Mouse (Mus musculus): Measurements from ENCODE around the gene Abhd16a. TPM values are rescaled to one million over a fixed set of nuclear protein-coding genes. Genes with fewer than 3 reads are reported as not detected.

The Abhd16a gene
- polyA plus RNA-seq, 1 experiment from 2014 or later, result 52.1 TPM

GRCm38 (mm10) chr17:35068213-35068914 is 20.7 kb upstream of the Abhd16a start:
- Histone ChIP-seq H3K27me3 (ENCODE audit: control insufficient read depth, insufficient read depth, low read depth, low read length) (peaks cover 55% of the 10 kb centered on the region), H3K27ac (ENCODE audit: low read length) (no peak overlapping the region), H3K9ac (ENCODE audit: low read depth, low read length) (no peak overlapping the region), H3K36me3 (ENCODE audit: control insufficient read depth, insufficient read depth) (no peaks in the 10 kb centered on the region), H3K9me3 (replicated peaks; ENCODE audit: control insufficient read depth, low read length) (no peaks in the 10 kb centered on the region), H3K4me2 (ENCODE audit: low read depth, low read length) (no peak overlapping the region), H3K4me1 (ENCODE audit: control insufficient read depth, low read depth, low read length) (peaks cover 19% of the 10 kb centered on the region), H3K4me3 (ENCODE audit: low read depth, low read length) (no peak overlapping the region)
- ATAC-seq (ENCODE audit: low read depth), result no peak
- 66% methylated on average over 17 of the region's 17 CpGs for WGBS (ENCODE audit: insufficient replicate concordance)

- no peak overlapping the region for H3K27ac ChIP-seq (ENCODE audit: low read length)
- peaks cover 6% of the 10 kb centered on the region for H3K4me1 ChIP-seq (ENCODE audit: control insufficient read depth, low read depth, low read length)
- no peaks in the 10 kb centered on the region for H3K36me3 ChIP-seq (ENCODE audit: control insufficient read depth, insufficient read depth)
- H3K4me2 ChIP-seq (ENCODE audit: low read depth, low read length), result no peak overlapping the region
- H3K4me3 ChIP-seq (ENCODE audit: low read depth, low read length), result no peak overlapping the region
- no peaks in the 10 kb centered on the region for H3K9me3 ChIP-seq (replicated peaks; ENCODE audit: control insufficient read depth, low read length)
- WGBS (ENCODE audit: insufficient replicate concordance), result 41% methylated on average over 6 of the region's 6 CpGs
- H3K9ac ChIP-seq (ENCODE audit: low read depth, low read length), result no peak overlapping the region
- peaks cover 31% of the 10 kb centered on the region for H3K27me3 ChIP-seq (ENCODE audit: control insufficient read depth, insufficient read depth, low read depth, low read length)
- no peak for ATAC-seq (ENCODE audit: low read depth)
Observed at GRCm38 (mm10) chr17:35070556-35071229, 18.4 kb upstream of the Abhd16a start.

GRCm38 (mm10) chr17:35071454-35071853 is 17.6 kb upstream of the Abhd16a start:
- peaks cover 24% of the 10 kb centered on the region for H3K27me3 ChIP-seq (ENCODE audit: control insufficient read depth, insufficient read depth, low read depth, low read length)
- no peak for ATAC-seq (ENCODE audit: low read depth)
- 70% methylated on average over 9 of the region's 9 CpGs for WGBS (ENCODE audit: insufficient replicate concordance)

GRCm38 (mm10) chr17:35074097-35074496 is 15.0 kb upstream of the Abhd16a start:
- ATAC-seq (ENCODE audit: low read depth), result no peak

More at GRCm38 (mm10) chr17:35071454-35071853, 17.6 kb upstream of the Abhd16a start:
- no peaks in the 10 kb centered on the region for H3K9me3 ChIP-seq (replicated peaks; ENCODE audit: control insufficient read depth, low read length)
- no peaks in the 10 kb centered on the region; the same call in 1 of the 2 replicates for H3K4me1 ChIP-seq (ENCODE audit: control insufficient read depth, low read depth, low read length)
- H3K36me3 ChIP-seq (ENCODE audit: control insufficient read depth, insufficient read depth), result no peaks in the 10 kb centered on the region
- H3K4me2 ChIP-seq (ENCODE audit: low read depth, low read length), result no peak overlapping the region
- H3K9ac ChIP-seq (ENCODE audit: low read depth, low read length), result no peak overlapping the region
- H3K27ac ChIP-seq (ENCODE audit: low read length), result no peak overlapping the region
- H3K4me3 ChIP-seq (ENCODE audit: low read depth, low read length), result no peak overlapping the region

GRCm38 (mm10) chr17:35076507-35077176 is 12.4 kb upstream of the Abhd16a start, which contains the start of gene Ly6g6e:
Gene Ly6g6e, plus strand, starts transcription at chr17:35076902.
- Histone ChIP-seq H3K4me2 (ENCODE audit: low read depth, low read length) (peak within 1 kb of the TSS; percentile 33), H3K9ac (ENCODE audit: low read depth, low read length) (no peak within 1 kb of the TSS), H3K27ac (ENCODE audit: low read length) (no peak within 1 kb of the TSS), H3K36me3 (ENCODE audit: control insufficient read depth, insufficient read depth) (no peaks in the 10 kb centered on the region), H3K4me1 (ENCODE audit: control insufficient read depth, low read depth, low read length) (peaks cover 23% of the 10 kb centered on the region), H3K9me3 (replicated peaks; ENCODE audit: control insufficient read depth, low read length) (no peaks in the 10 kb centered on the region), H3K4me3 (ENCODE audit: low read depth, low read length) (no peak within 1 kb of the TSS), H3K27me3 (ENCODE audit: control insufficient read depth, insufficient read depth, low read depth, low read length) (peaks cover 6% of the 10 kb centered on the region)
- ATAC-seq (ENCODE audit: low read depth), result no peak
- 40% methylated on average over 10 of the region's 10 CpGs for WGBS (ENCODE audit: insufficient replicate concordance)

More at GRCm38 (mm10) chr17:35074097-35074496, 15.0 kb upstream of the Abhd16a start:
- Histone ChIP-seq H3K4me2 (ENCODE audit: low read depth, low read length) (no peak overlapping the region), H3K4me3 (ENCODE audit: low read depth, low read length) (no peak overlapping the region), H3K27ac (ENCODE audit: low read length) (no peak overlapping the region), H3K9ac (ENCODE audit: low read depth, low read length) (no peak overlapping the region), H3K27me3 (ENCODE audit: control insufficient read depth, insufficient read depth, low read depth, low read length) (peaks cover 6% of the 10 kb centered on the region), H3K4me1 (ENCODE audit: control insufficient read depth, low read depth, low read length) (peaks cover 6% of the 10 kb centered on the region), H3K9me3 (replicated peaks; ENCODE audit: control insufficient read depth, low read length) (no peaks in the 10 kb centered on the region), H3K36me3 (ENCODE audit: control insufficient read depth, insufficient read depth) (no peaks in the 10 kb centered on the region)
- 17% methylated on average over 17 of the region's 17 CpGs for WGBS (ENCODE audit: insufficient replicate concordance)

GRCm38 (mm10) chr17:35077285-35077684 is 11.8 kb upstream of the Abhd16a start:
- H3K4me3 ChIP-seq (ENCODE audit: low read depth, low read length), result no peak overlapping the region
- 27% methylated on average over 2 of the region's 2 CpGs for WGBS (ENCODE audit: insufficient replicate concordance)

DNA sequence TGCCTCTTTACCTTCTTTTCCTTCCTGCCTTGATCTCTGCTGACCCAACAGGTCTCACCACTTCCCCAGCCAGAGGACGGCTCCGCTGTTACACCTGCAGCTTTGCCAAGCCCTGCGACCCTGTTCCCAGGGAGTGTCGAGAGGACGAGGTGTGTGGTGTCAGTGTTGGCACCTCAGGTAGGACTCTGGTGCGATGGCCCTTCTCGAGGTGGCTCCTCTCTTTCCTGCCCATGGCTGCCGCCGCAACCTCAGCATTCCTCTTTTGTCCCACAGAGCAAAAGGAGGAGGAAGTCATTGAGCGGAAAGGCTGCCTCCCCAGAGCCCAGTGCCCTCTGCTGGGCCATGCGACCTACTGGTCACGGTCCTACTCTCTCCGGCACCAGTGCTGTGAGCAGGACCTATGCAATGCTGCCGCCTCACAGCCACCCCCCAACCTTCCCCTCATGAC is 11.3 kb upstream of the Abhd16a start, which contains the start of gene Ly6g6d:
TSS of gene Ly6g6d (minus strand) at position 280 of the 448 bp plus-strand sequence.
- H3K4me2 ChIP-seq (ENCODE audit: low read depth, low read length), result peak within 1 kb of the TSS; percentile 33
- peaks cover 6% of the 10 kb centered on the region for H3K27me3 ChIP-seq (ENCODE audit: control insufficient read depth, insufficient read depth, low read depth, low read length)
- no peak within 1 kb of the TSS for H3K9ac ChIP-seq (ENCODE audit: low read depth, low read length)
- no peaks in the 10 kb centered on the region for H3K36me3 ChIP-seq (ENCODE audit: control insufficient read depth, insufficient read depth)
- H3K4me3 ChIP-seq (ENCODE audit: low read depth, low read length), result no peak within 1 kb of the TSS
- 16% methylated on average over 12 of the region's 14 CpGs for WGBS (ENCODE audit: insufficient replicate concordance)
- no peak for ATAC-seq (ENCODE audit: low read depth)
- H3K27ac ChIP-seq (ENCODE audit: low read length), result no peak within 1 kb of the TSS
- peaks cover 23% of the 10 kb centered on the region for H3K4me1 ChIP-seq (ENCODE audit: control insufficient read depth, low read depth, low read length)
- H3K9me3 ChIP-seq (replicated peaks; ENCODE audit: control insufficient read depth, low read length), result no peaks in the 10 kb centered on the region

More at GRCm38 (mm10) chr17:35077285-35077684, 11.8 kb upstream of the Abhd16a start:
- no peak for ATAC-seq (ENCODE audit: low read depth)
- Histone ChIP-seq H3K9me3 (replicated peaks; ENCODE audit: control insufficient read depth, low read length) (no peaks in the 10 kb centered on the region), H3K36me3 (ENCODE audit: control insufficient read depth, insufficient read depth) (no peaks in the 10 kb centered on the region), H3K27me3 (ENCODE audit: control insufficient read depth, insufficient read depth, low read depth, low read length) (peaks cover 6% of the 10 kb centered on the region), H3K4me2 (ENCODE audit: low read depth, low read length) (peak overlapping the region; percentile 33; the same call in 1 of the 2 replicates), H3K27ac (ENCODE audit: low read length) (no peak overlapping the region), H3K4me1 (ENCODE audit: control insufficient read depth, low read depth, low read length) (peaks cover 23% of the 10 kb centered on the region), H3K9ac (ENCODE audit: low read depth, low read length) (no peak overlapping the region)

GRCm38 (mm10) chr17:35079778-35080177 is 9.3 kb upstream of the Abhd16a start:
- ATAC-seq (ENCODE audit: low read depth), result peak; percentile 96
- Histone ChIP-seq H3K4me3 (ENCODE audit: low read depth, low read length) (peak overlapping the region; percentile 34), H3K4me1 (ENCODE audit: control insufficient read depth, low read depth, low read length) (peaks cover 23% of the 10 kb centered on the region), H3K4me2 (ENCODE audit: low read depth, low read length) (peak overlapping the region; percentile 65), H3K27me3 (ENCODE audit: control insufficient read depth, insufficient read depth, low read depth, low read length) (peaks cover 6% of the 10 kb centered on the region), H3K36me3 (ENCODE audit: control insufficient read depth, insufficient read depth) (no peaks in the 10 kb centered on the region), H3K9me3 (replicated peaks; ENCODE audit: control insufficient read depth, low read length) (no peaks in the 10 kb centered on the region), H3K9ac (ENCODE audit: low read depth, low read length) (peak overlapping the region; percentile 58), H3K27ac (ENCODE audit: low read length) (peak overlapping the region; percentile 80)
- WGBS (ENCODE audit: insufficient replicate concordance), result 10% methylated on average over 9 of the region's 9 CpGs

Data from liver, embryonic 16.5 days (tissue).